Mouse (Mus musculus) skeletal muscle tissue, adult 2 months (tissue): ENCODE measurements around the gene Klf14.

Source experiments
- DNase-seq: peaks from one replicate; pipeline ENCODE4 v3.0.0-alpha.2; 2012; ENCODE audit warnings: low read depth, low spot score

Klf14 gene

GRCm38 (mm10) chr6:30958736-30959540, at the start of gene Klf14:
Gene Klf14 (minus strand): TSS chr6:30959078.
- DNase-seq, result peak; percentile 6

GRCm38 (mm10) chr6:31006111-31006600, 47.3 kb upstream of the Klf14 start:
- no peak for DNase-seq

GRCm38 (mm10) chr6:30986393-30986792, 27.5 kb upstream of the Klf14 start:
- DNase-seq, result no peak

DNA sequence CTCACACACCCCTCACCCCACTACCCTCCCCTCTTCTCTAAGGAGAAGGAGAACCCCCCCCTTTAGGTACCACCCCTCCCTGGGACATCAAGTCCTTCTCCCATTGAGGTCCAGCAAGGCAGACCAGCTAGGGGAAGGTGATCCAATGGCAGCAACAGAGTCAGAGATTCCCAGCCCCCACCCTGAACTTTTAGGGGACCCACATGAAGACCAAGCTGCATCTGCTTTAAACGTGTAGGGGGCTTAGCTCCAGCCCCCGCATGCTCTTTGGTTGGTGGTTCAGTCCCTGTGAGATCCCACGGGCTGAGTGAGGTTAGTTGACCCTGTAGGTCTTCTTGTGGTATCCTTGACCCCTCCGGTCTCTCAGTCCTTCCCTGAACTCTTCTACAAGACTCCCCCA, 24.1 kb upstream of the Klf14 start:
- no peak for DNase-seq

DNA sequence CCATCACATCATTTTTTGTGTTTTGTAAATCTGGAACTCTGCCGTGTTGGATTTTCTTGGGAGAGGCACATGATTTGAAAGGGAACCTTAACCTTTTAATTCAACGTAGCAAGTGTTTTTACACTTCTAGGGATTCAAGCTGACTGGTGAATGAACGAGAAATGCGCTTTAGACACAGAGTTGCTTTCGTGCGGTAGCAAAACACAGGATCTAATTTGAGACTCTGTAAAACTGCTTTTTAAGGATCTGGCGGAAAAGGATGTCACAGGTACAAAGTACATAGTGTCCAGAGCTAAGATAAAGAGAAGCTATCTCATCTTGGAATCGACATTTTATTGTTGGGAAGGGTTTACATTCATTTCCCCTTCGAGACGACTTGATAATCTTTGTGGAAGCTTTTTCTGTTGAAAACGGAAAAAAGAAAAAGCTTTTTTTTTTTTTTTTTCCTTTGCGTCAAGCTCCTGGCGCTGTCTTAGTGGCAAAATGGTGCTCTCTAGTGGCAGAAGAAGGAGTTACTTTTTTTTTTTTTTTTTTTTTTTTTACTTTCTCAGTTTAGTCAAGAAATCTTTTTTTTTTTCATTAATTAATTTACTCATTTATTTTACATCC, 23.6 kb upstream of the Klf14 start:
- no peak for DNase-seq

DNA sequence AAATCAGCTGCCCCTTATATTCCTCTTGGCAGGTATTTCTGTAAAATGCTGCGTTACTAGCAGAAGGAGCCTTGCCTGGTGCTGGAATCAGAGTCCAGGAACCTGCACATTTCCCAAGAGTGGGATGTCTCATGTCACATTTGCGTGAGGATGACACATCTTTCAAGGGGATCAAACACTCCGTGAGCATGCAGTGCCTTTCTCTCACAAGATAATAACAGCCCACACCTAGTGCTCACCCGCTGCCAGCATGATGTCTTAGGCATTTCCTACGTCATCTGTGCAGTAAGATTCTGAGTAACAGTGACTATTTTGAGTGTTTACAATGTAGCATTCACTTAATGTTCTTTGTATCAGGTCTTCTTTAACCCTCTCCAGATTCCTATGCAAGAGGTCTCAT, 22.5 kb upstream of the Klf14 start:
- DNase-seq, result no peak

DNA sequence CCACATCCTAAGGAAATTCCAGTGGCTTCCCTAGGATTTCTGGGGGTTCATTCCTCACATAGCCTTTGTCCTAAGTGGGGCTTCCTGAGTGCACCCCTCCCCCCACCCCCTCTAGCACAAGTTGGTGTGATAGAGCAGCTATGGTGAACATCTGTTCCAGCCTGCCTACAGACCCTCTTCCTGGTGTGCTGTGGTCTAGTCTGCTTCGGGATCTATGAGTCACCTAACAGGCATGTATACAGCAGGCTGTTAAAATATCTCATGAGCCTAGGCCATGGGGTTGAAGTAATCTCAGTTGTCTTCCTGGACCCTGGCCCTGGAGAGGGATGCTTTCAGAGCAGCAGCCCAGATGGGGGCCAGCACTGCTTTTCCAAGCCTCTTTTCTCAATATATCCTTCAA, 19.7 kb upstream of the Klf14 start:
- no peak for DNase-seq

GRCm38 (mm10) chr6:30972121-30972520, 13.2 kb upstream of the Klf14 start:
- DNase-seq, result no peak

GRCm38 (mm10) chr6:30957784-30958735, 818 bp downstream of the Klf14 start:
- no peak for DNase-seq

DNA sequence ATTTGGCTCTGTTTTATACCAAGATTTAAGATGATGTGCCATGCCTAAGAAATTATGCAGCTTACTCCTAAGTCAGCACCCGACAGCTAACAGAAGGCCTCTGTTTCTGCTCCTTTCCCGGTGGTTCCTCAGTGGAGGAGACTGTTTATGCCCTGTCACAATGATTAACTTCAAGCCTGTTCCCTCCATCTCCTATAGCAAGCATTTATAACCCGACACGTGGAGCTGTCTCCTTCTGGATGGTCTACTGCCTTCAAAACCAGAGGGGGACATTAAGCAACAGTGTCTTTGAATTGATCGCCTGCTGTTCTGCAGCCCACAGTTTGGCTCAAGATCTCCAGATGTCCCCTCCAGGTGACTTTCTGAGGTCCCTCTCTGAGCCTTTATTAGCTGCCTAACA, 19.6 kb downstream of the Klf14 start:
- DNase-seq, result no peak

DNA sequence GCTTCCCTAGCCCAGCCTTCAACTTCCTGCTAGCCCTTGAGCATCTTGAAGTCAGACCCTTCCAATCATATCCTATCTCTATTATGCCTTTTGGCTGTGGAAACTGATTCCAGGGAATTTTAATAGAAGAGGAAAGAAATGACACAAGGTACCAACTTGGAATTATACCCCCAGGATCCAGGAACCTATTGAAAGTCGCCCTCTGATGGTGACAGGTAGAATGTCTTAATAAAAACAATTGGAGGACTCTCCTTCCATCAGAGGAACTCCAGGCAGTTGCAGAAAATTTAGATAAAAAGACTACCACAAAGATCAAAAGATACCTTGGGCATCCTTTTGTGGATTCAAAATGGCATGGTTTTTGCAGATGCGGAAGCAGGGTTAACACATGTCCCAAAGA, 36.1 kb downstream of the Klf14 start:
- DNase-seq, result no peak

GRCm38 (mm10) chr6:30921826-30922225, 37.1 kb downstream of the Klf14 start:
- DNase-seq, result no peak

- DNase-seq, result peak; percentile 21
Observed at GRCm38 (mm10) chr6:30920834-30921675, 37.8 kb downstream of the Klf14 start.

DNA sequence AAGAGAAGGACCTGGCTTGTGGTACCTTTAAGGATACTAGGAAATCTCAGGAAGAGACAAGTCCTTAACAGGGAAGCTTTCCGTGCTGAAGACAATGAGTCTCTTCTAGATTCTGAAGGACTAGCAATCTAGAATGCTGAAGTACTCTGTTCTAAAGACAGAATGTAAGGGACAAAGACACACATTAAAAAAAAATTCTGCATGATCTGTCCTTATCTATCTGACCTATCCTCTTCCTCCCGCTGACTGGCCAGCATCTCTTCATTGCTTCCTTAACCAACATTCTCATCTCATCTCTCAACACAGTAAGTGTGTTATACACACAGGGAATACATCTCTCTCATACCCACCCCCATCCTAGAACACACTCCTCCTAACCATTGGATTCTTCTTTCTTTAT, 43.4 kb downstream of the Klf14 start, which contains the start of gene Tsga13:
Gene Tsga13 (minus strand): TSS at position 101 of the 400 bp plus-strand sequence.
- DNase-seq, result no peak

- no peak for DNase-seq
Observed at GRCm38 (mm10) chr6:30907970-30908369, 50.9 kb downstream of the Klf14 start.
